Mouse (Mus musculus): ENCODE data around the gene Sema3c. TPM values are rescaled to one million over a fixed set of nuclear protein-coding genes. Genes with fewer than 3 reads are reported as not detected.

The Sema3c gene
- total RNA-seq, 2 experiments from 2014 or later = 24.2 to 37.8 TPM

- no peak for DNase-seq (ENCODE audit: low spot score in 2 of 2)
Measured at GRCm38 (mm10) chr5:17766006-17766677, 192.1 kb downstream of the Sema3c start.

GRCm38 (mm10) chr5:17770328-17770727 lies 196.2 kb downstream of the Sema3c start:
- DNase-seq (ENCODE audit: low spot score in 2 of 2) = no peak

GRCm38 (mm10) chr5:17776571-17776970 lies 202.5 kb downstream of the Sema3c start:
- DNase-seq (ENCODE audit: low spot score in 2 of 2) = no peak

Other genes starting within 250 kb of the Sema3c start
- not detected for gene Speer4f2, start 201.1 kb upstream of the Sema3c start, total RNA-seq (2021)
- gene Speer4f1, start 98.2 kb upstream of the Sema3c start, total RNA-seq (2021) = not detected

All from adrenal gland, postnatal 4 days (tissue).